Mouse (Mus musculus) megakaryocyte, embryonic 14.5 days (primary cell): ENCODE results near the gene Olfr781.

Experiments
- FLI1 ChIP-seq: IDR thresholded peaks from 2 replicates; pipeline ENCODE4 v1.6.1; 2012; ENCODE audit warnings: low read length, inconsistent platforms, mixed read lengths
- GATA1 ChIP-seq: IDR thresholded peaks from 3 replicates; pipeline ENCODE4 v1.6.1; 2012; ENCODE audit warnings: mixed read lengths, low read length, inconsistent platforms, borderline replicate concordance

GRCm38 (mm10) chr10:129348550-129348949 is 19.9 kb downstream of the Olfr781 start, which contains the start of gene Olfr782:
- TF ChIP-seq GATA1 (no peak), FLI1 (no peak)
